Mouse (Mus musculus): Measurements from ENCODE around the gene Slc25a5. TPM values are rescaled to one million over a fixed set of nuclear protein-coding genes. Genes with fewer than 3 reads are reported as not detected.

Gene Slc25a5
- polyA plus RNA-seq, 1 experiment from 2014 or later: 1,122 TPM

DNA sequence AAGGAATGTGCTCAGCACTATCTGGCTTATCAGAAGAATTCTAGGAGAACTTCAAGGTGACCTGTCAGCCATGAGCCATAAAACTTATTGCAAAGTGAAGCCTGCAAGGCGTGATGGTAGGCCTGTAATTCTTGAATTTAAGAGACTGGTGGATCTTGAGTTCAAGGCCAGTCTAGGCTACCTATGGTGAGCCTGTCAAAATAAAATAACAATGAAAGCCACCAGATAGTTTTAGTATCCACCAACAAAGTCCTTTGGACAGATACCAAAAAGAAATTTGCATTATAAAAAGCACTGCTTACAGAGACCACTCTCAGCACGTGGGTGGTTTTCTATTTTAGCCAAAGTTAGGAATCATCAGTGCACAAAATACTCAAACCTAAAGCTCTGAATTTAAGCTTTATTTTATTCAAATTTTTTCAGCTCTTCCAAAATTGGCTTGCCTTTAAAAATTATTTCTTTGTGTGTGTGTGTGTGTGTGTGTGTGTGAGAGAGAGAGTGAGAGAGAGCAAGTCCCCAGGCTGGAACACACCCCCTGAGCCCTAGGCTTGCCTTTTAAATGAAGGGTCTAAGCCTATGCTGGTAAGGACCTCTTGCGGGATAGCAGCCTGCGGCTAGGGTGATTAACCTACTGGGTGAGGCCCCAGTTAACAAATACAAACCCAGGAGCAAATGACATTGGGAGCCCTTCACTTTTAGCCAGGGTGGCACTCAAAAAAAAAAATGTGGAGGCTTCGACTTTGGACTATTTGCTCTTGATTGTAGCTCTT is 10.2 kb downstream of the Slc25a5 start:
- no peak for DNase-seq (ENCODE audit: low spot score)
- H3K4me3 ChIP-seq (ENCODE audit: low read depth, low read length): no peak overlapping the region
- no peaks in the 10 kb centered on the region for H3K4me1 ChIP-seq (replicated peaks; ENCODE audit: control insufficient read depth, insufficient read depth)
- TF ChIP-seq CTCF (IDR thresholded peaks at IDR 0.05; ENCODE audit: low read depth) (no peak), EP300 (optimal IDR thresholded peaks at IDR 0.05) (no peak)
- no peak overlapping the region for H3K4me2 ChIP-seq (replicated peaks; ENCODE audit: low read depth)
- no peak overlapping the region for H3K9ac ChIP-seq (ENCODE audit: low read length)
- no peaks in the 10 kb centered on the region for H3K27me3 ChIP-seq (ENCODE audit: control insufficient read depth, insufficient read depth, low read length)
- H3K27ac ChIP-seq (replicated peaks): no peak overlapping the region
- H3K36me3 ChIP-seq (ENCODE audit: control insufficient read depth, insufficient read depth, low read length): no peaks in the 10 kb centered on the region
- 59% methylated on average over 5 of the region's 5 CpGs for WGBS
- H3K9me3 ChIP-seq (ENCODE audit: control insufficient read depth, low read length): no peaks in the 10 kb centered on the region
- ATAC-seq (ENCODE audit: low FRiP score, low TSS enrichment): no peak

DNA sequence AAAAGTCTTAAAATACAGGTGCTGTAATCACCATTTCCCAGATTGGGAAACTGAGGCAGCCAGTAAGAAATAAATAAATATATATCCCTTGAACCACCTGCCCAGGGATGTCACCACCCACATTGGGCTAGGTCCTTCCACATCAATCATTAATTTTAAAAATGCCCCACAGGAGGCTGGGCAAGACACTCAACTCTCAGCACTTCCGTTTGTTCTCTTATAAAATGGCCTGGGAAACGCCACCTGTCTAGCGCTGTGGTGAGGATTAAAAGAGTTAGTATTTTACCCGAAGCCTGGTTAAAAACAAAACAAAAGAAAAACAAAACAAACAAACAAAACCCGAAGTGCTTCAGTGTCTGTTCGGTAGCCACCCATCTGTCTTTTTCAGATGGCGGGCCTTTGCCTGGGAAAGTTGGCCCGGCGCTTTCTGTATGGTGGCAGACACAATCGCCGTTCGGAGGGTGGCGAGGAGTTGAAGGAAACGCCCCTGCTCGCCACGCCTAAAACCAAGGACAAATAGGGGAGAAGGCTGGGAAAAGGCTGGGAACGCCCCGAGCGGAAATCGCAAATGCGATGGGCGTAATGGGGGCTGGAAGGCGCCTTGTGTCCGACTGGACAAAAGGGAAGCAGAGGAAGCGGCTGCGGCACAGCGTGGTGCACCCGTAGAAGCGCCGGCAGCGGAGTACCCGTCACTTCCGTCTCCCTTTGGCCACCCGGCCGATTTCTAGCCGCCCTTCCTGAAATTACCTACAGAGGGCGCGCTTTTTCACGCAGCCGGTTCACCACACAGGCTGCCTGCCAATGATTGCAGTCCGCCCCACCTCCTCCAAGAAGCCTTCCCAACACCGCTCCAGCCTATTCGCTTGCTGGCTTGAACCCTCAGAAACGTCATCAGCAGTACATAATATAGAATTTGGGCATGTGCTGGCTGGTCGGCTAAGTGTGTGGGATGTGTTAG is 12.2 kb downstream of the Slc25a5 start:
- peak; percentile 90 for DNase-seq (ENCODE audit: low spot score)
- TF ChIP-seq EP300 (optimal IDR thresholded peaks at IDR 0.05): peak; percentile 75
- peak; percentile 81 for TF ChIP-seq CTCF (IDR thresholded peaks at IDR 0.05; ENCODE audit: low read depth)
- 0 out of 2 replicates have a peak overlapping the region, but pooled peaks have one; percentile 27 for H3K9ac ChIP-seq (ENCODE audit: low read length)
- H3K4me2 ChIP-seq (replicated peaks; ENCODE audit: low read depth): peak overlapping the region; percentile 42
- H3K27me3 ChIP-seq (ENCODE audit: control insufficient read depth, insufficient read depth, low read length): no peaks in the 10 kb centered on the region
- peak overlapping the region; percentile 71 for H3K27ac ChIP-seq (replicated peaks)
- no peaks in the 10 kb centered on the region for H3K4me1 ChIP-seq (replicated peaks; ENCODE audit: control insufficient read depth, insufficient read depth)
- WGBS: 14% methylated on average over 38 of the region's 45 CpGs
- H3K36me3 ChIP-seq (ENCODE audit: control insufficient read depth, insufficient read depth, low read length): no peaks in the 10 kb centered on the region
- ATAC-seq (ENCODE audit: low FRiP score, low TSS enrichment): peak; percentile 96
- no peaks in the 10 kb centered on the region for H3K9me3 ChIP-seq (ENCODE audit: control insufficient read depth, low read length)
- H3K4me3 ChIP-seq (ENCODE audit: low read depth, low read length): peak overlapping the region; percentile 33

DNA sequence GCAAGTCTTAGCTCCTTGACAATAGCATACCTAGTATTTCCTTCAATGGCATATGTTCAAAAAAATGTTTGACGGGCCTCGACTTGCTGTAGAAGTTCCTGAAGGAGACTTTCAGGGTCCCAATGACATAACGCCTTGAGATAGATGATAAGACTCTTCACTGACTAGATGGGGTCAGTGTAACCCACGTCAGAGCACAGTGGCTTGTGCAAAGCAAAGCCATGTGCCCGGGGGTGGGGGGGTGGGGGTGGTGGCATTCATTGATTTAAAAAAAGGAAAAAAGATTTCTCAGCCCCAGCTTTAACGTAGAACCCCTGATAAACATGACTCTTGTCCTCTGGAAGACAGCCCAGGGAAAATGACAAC is 12.8 kb downstream of the Slc25a5 start:
- Histone ChIP-seq H3K36me3 (ENCODE audit: control insufficient read depth, insufficient read depth, low read length) (no peaks in the 10 kb centered on the region), H3K9me3 (ENCODE audit: control insufficient read depth, low read length) (no peaks in the 10 kb centered on the region), H3K27me3 (ENCODE audit: control insufficient read depth, insufficient read depth, low read length) (no peaks in the 10 kb centered on the region), H3K4me2 (replicated peaks; ENCODE audit: low read depth) (0 out of 2 replicates have a peak overlapping the region, but pooled peaks have one; percentile 11), H3K27ac (replicated peaks) (peak overlapping the region; percentile 71), H3K4me3 (ENCODE audit: low read depth, low read length) (peak overlapping the region; percentile 33; the same call in 1 of the 2 replicates), H3K9ac (ENCODE audit: low read length) (no peak overlapping the region), H3K4me1 (replicated peaks; ENCODE audit: control insufficient read depth, insufficient read depth) (no peaks in the 10 kb centered on the region)
- DNase-seq (ENCODE audit: low spot score): no peak
- ATAC-seq (ENCODE audit: low FRiP score, low TSS enrichment): peak; percentile 20; the same call in 1 of the 2 replicates
- TF ChIP-seq EP300 (optimal IDR thresholded peaks at IDR 0.05): no peak
- TF ChIP-seq CTCF (IDR thresholded peaks at IDR 0.05; ENCODE audit: low read depth): no peak
- 46% methylated on average over 6 of the region's 6 CpGs for WGBS

DNA sequence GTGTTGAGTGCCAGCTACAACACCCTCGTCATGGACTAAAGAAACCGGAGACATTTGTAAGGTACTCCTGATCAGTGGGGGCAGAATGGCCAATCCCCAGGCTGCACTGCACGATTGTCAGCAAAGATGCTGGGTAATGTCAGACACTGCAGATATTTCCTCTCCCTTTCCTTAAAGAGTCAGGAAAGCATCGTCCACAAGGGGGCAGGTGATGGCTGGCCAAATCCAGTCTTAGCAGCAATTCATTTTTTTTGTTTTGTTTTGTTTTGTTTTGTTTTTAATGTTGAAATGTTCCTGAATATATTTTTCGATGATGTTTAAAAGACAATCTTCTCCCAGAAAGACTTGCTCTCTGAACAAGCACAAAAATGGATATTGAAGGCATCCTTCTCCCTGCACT is 15.9 kb downstream of the Slc25a5 start:
- H3K4me3 ChIP-seq (ENCODE audit: low read depth, low read length): no peak overlapping the region
- H3K9ac ChIP-seq (ENCODE audit: low read length): no peak overlapping the region
- no peak overlapping the region for H3K4me2 ChIP-seq (replicated peaks; ENCODE audit: low read depth)
- DNase-seq (ENCODE audit: low spot score): no peak
- H3K27ac ChIP-seq (replicated peaks): no peak overlapping the region
- no peaks in the 10 kb centered on the region for H3K36me3 ChIP-seq (ENCODE audit: control insufficient read depth, insufficient read depth, low read length)
- ATAC-seq (ENCODE audit: low FRiP score, low TSS enrichment): no peak
- H3K27me3 ChIP-seq (ENCODE audit: control insufficient read depth, insufficient read depth, low read length): no peaks in the 10 kb centered on the region
- WGBS: 43% methylated on average over 5 of the region's 5 CpGs
- H3K9me3 ChIP-seq (ENCODE audit: control insufficient read depth, low read length): no peaks in the 10 kb centered on the region
- peak; percentile 75 for TF ChIP-seq CTCF (IDR thresholded peaks at IDR 0.05; ENCODE audit: low read depth)
- no peak for TF ChIP-seq EP300 (optimal IDR thresholded peaks at IDR 0.05)
- H3K4me1 ChIP-seq (replicated peaks; ENCODE audit: control insufficient read depth, insufficient read depth): no peaks in the 10 kb centered on the region

DNA sequence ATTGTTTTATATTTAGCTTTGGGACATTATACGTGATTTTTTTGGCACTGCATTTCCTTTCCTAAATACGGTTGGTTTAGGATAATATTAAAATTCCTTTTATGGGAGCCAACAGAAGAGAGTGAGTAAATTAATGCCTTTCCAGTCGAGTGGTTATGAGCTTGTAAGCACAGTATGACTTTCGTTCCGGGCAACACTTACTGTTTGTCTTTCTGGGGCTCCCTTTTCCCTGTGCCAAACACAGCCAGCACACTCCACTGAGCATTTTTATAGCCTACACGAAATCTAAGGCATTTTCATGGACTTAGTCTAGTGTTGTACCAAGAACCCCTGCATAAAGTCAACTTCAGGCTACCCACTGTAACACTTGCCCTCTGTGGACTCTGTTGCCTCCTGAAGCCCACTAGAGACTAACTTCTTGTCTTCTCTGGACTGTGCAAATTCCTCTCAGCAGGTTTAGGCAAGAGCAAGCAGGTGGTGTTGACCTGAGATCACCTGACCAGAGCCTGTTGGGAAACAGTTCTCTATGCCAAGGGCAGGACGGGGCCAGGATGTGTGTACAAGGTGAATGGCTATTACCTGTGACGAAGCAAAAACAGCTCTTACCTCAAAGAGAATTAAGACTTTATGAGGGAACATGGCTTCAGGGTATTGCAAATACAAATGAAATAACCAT is 18.8 kb downstream of the Slc25a5 start:
- Histone ChIP-seq H3K4me3 (ENCODE audit: low read depth, low read length) (no peak overlapping the region), H3K9me3 (ENCODE audit: control insufficient read depth, low read length) (no peaks in the 10 kb centered on the region), H3K4me2 (replicated peaks; ENCODE audit: low read depth) (no peak overlapping the region), H3K4me1 (replicated peaks; ENCODE audit: control insufficient read depth, insufficient read depth) (no peaks in the 10 kb centered on the region), H3K27me3 (ENCODE audit: control insufficient read depth, insufficient read depth, low read length) (no peaks in the 10 kb centered on the region), H3K36me3 (ENCODE audit: control insufficient read depth, insufficient read depth, low read length) (no peaks in the 10 kb centered on the region), H3K27ac (replicated peaks) (peak overlapping the region; percentile 53), H3K9ac (ENCODE audit: low read length) (no peak overlapping the region)
- DNase-seq (ENCODE audit: low spot score) (peak; percentile 68), ATAC-seq (ENCODE audit: low FRiP score, low TSS enrichment) (peak; percentile 89)
- 46% methylated on average over 8 of the region's 8 CpGs for WGBS
- TF ChIP-seq EP300 (optimal IDR thresholded peaks at IDR 0.05) (no peak), CTCF (IDR thresholded peaks at IDR 0.05; ENCODE audit: low read depth) (no peak)

Measured in stomach, postnatal 0 days (tissue).